Mouse (Mus musculus) ovary, adult 18-20 months (tissue): ENCODE measurements around the gene Ncor2.
A peak's percentile ranks its signal among the peaks of the same experiment; 100 is the strongest.

Experiments
- DNase-seq: peaks from one replicate; pipeline ENCODE4 v3.0.0; 2022; ENCODE audit warnings: low spot score, mixed read lengths

The Ncor2 gene

DNA sequence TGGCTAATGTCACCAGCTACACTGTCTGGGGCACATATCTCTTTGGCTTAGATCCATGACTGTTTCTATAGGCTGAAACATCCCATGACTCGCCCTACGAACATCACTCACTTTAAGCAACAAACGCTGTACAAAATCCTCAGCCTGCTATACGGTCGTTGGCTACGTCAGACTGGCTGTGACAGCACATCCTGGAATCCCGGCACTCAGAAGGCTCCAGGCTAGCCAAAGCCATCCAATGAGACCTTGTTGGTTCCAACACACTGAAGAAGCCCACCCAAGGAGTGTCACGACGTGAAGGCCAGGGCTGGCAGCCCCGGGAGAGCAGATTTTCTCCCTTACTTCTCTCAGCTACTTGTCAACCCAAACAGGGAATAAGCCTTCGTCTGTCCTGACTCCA, 82.7 kb downstream of the Ncor2 start:
- DNase-seq, result no peak

- DNase-seq, result no peak
Measured at GRCm38 (mm10) chr5:125095525-125096175, 83.4 kb downstream of the Ncor2 start.

DNA sequence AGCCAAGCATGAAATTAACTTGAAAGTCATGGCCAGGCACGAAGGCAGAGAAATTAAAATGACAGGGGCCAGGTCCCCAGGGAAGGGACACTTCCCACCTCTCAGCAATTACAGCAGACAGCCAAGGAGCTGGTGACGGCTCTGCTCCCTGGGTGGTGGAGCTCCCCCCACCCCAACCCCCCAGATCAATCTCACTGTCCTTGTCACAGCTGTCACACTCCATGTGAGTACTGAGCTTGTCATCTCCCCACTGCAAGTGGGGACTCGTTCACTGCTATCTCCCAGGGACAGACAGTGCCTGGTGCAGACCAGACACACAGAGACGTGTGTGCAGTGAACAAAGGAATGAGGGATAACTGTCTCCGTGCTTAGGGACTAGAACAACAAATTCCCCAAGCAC, 85.2 kb downstream of the Ncor2 start:
- DNase-seq, result no peak

DNA sequence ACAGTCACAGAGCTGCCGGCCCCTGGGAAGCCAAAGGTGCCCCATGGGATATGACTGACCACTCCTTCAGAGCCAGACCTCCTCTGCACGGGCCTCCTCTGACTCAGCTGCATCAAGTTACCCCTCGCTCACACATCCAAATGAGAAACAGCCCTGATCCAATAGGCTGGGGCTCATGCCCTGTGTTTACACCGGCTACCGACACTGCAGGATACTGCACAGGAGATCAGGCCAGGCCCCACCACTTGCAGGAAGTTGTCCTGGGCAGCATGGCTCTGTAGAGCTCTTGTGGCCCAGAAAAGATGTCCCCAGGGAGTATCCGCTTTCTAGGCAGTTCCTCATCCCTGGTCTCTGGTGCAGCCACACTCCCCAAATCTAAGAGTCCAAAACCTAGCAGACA, 90.9 kb downstream of the Ncor2 start:
- DNase-seq, result no peak

- DNase-seq, result no peak
Measured at GRCm38 (mm10) chr5:125085097-125085617, 93.9 kb downstream of the Ncor2 start.

DNA sequence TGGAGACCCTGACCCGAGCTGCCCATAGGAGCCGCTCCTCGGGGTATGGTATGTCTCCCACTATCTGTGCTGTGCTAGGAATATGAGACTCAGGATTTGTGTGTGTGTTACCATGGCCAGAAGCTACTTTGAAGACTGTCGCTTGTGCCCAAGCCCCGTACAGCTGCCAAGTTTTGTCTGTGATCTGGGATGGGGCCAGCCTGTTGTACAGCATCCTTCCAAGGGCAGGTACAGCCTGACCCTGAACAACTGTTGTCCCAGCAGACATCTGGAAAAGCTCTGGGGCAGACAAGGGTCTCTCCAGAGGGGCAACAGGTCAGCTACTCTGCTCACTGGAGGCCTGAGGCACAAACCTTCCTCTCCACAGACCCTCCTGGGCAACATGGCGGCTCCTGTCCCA, 95.3 kb downstream of the Ncor2 start:
- DNase-seq, result no peak

GRCm38 (mm10) chr5:125081318-125082101, 97.5 kb downstream of the Ncor2 start:
- DNase-seq, result peak; percentile 86

DNA sequence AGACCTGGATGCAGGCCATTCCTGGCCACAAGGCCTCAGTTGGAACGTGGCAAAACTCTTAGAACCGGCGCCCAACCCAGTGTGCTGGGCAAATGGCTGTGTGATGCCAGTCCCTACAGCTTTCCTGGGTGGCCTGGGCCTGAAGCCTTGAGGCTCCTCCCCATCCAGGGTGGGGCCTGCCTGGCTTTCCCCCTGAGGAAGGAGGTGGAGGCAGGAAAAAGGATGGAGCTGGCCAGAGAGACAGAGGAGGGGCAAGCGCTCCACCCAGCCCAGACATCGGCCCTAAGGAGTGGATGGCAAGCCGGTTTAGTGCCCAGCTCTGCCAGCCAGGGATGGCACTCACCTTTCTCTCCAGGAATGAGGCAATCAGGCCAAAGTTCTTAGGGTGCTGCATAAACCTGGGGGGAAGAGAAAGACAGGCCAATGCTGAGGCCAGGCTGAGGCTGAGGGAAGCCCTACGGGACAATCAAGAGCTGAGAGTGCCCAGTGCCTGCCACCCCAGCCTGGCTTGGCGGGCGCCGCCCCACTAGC, 98.2 kb downstream of the Ncor2 start:
- DNase-seq, result no peak

DNA sequence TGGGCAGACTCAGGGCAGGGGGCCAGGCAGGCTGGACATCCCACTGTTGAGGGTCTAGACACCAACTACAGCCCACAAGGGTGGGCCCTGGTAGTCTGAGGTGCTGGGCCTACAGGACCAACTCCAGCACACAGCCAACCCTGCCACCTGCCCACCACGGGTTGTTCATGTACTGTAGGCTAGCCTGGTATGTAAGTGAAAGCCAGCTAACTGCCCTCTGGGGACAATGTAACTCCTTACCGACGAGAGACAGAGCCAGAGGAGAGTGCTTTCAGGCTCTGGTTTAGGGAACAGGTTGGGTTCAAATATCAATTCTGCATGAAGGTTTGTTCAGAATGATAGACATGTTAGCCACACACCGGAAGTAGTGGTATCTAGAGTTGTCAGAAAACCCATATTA, 98.7 kb downstream of the Ncor2 start:
- no peak for DNase-seq

GRCm38 (mm10) chr5:125078220-125078619, 100.8 kb downstream of the Ncor2 start:
- DNase-seq, result no peak

- no peak for DNase-seq
Measured at GRCm38 (mm10) chr5:125076183-125076582, 102.8 kb downstream of the Ncor2 start.

DNA sequence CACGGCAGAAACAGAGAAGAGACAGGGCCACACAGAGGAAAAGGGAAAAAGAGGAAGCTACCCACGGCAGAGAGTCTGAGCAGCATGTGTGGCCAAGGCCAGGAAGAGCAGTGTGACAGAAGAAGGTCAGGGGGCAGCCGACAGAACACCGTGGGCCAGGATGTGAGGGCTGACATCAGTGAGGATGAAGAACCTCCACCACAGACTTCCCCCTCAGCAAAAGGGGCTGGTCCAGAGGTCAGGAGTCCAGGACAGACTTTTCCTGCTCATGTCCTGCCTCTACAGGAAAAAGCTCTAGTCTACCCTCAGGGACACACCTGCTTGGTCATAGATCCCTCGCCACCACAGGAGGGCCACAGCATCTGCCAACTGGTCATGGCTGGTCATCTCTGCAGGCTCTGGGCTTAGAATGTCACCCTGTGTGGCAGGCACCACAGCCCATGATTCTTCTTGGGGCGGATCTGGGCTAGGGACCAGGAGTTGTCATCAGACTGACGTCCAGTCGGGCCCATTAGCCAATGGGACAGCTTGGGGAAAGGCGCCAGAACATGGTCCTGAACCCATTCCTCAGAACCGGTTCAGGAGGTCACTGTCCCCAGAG, 104.3 kb downstream of the Ncor2 start:
- DNase-seq, result no peak

DNA sequence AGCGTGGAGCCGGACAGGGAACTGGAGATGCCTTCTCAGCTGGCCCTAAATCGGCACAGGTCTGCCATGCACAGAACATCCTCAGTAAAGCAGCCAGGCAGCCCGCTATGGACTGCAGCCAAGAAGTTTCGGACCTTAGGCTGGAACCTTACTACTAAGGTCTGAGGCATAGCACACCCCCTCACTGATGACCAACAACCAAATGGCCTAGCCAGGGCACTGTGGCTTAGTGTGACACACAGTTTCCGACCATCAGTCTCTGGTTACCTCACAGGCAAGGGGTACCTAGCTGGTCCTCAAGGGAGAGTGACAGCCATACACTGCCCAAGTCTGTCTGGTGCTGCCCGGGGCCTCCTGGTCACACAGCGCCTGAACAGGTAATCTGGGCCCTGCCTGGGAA, 105.1 kb downstream of the Ncor2 start:
- DNase-seq, result no peak

DNA sequence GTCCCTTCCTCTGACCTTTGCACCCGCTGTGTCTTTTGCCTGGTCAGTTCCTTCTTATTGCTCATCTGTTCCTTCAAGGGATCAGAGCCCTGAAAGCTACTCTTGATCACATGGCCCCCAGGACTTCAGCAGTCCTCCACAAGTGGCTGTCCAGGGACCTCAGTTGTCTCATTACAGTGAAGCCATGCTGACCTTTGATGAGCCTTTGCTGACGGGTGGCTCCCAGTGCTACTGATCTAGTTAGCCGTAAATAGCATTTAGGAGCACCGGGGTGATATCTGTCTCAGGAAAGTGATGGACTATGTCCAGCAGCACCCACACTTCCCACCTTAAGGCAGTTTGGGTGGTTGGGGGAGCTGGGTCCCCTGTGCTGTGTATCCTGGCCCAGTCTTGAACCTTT, 105.7 kb downstream of the Ncor2 start:
- no peak for DNase-seq

DNA sequence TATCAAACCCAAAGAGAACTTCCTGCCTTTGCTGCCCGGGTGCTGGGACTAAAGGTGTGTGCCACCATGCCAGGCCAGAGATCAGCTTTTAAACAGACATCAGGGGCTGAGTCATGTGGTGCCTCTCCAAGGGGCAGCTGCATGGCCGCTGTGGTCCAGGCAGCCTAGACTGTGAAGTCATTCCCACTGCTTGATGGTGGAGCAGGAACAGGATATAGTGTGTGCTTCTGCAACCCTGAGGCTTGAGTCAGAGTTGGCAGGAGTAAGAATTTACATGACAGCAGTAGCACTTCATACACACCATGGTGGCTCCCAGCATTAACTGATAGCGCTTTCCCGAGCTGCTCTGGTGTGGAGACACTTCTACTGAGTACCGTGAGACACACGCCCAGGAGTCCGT, 106.6 kb downstream of the Ncor2 start:
- no peak for DNase-seq

DNA sequence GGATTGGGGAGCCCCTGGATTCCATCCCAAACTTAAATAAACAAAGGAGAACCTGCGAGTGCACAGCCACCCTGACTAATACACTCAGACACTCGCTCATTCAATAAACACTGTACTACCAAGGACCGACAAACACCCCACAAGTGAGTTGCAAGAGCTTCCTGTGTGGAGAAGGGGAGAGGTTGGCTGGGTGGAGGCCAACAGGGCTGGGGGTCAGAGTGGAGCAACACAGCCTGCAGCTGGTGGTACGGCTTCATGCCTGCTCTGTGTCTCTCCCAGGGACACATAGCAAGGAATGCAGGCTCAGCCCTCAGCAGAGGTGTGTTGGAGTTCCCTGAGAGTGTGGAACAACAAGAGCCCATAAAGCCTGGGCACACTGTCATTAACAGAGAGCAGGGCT, 107.1 kb downstream of the Ncor2 start:
- no peak for DNase-seq

DNA sequence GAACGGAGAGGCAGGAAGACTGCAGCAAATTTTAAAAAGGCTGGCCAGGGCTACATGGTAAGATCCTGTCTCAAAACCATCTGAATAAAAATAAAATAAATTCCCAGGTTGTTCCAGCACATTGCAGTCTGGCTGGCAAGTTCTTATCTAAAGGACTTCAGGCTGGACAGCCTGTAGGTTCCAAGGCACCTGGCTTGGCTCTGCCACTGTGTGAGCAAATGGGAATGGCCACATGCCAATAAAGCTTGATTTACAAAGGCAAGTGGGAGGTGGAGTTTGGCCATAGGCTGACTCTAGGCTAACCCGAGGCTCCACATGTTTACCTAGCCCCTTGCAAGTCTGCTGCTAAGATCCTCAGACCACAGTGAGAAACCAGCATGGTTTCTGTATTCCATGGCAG, 108.6 kb downstream of the Ncor2 start:
- no peak for DNase-seq

DNA sequence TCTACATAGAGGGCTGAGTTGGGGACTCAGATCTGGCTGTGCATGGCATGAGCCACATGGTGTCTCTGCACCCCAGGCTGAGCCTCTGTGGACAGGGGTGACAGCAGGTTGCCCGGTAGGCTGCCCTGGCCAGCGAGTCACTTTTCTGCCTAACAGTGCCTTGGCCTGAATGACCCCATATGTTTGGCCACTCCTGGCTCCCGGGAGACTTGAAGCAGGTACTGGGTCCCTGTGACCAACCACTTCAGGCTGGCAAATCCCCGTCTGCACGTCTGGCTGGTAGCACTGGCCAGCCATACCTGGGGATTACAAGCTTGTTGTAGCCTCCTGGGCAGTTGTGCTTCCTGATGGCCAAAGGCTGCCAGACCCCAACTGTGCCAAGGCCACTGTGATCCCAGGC, 109.1 kb downstream of the Ncor2 start:
- no peak for DNase-seq

GRCm38 (mm10) chr5:125069426-125069825, 109.6 kb downstream of the Ncor2 start:
- DNase-seq, result no peak

- DNase-seq, result no peak
Measured at GRCm38 (mm10) chr5:125068371-125068951, 110.6 kb downstream of the Ncor2 start.

DNA sequence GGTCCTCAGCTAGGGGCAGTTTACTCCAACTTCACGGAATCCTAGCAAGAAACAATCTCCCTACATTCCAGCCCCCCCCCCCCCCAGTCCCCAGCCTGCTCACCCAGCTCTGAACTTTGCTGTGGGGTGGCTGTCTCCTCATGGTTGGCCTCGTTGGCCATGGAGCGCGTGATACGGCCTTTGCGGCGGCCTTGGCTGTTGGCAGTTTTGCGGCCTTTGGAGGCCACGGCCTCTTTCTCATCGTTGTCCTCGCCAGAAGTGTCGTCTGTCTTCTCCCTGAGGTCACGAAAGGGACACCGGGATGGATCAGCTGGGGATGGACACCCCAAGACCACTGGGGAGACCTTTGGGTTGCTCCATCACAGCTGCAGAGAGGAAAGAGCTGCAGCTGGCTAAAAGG, 111.3 kb downstream of the Ncor2 start:
- peak; percentile 66 for DNase-seq
